Mouse (Mus musculus): Measurements from ENCODE around the gene Pqlc2. TPM values are rescaled to one million over a fixed set of nuclear protein-coding genes. Genes with fewer than 3 reads are reported as not detected.

Gene Pqlc2
- polyA plus RNA-seq, 1 experiment: 5.6 TPM

GRCm38 (mm10) chr4:139345416-139346019 is 35.0 kb upstream of the Pqlc2 start:
- Histone ChIP-seq H3K4me2 (ENCODE audit: low read depth) (no peak overlapping the region), H3K79me2 (ENCODE audit: control insufficient read depth, insufficient read depth) (peaks cover 7% of the 10 kb centered on the region), H3K27me3 (ENCODE audit: control insufficient read depth, insufficient read depth, insufficient read length) (no peaks in the 10 kb centered on the region), H3K4me3 (no peak overlapping the region), H3ac (ENCODE audit: control insufficient read depth, insufficient read length) (no peak overlapping the region), H3K36me3 (ENCODE audit: control insufficient read depth, insufficient read depth) (peaks cover 8% of the 10 kb centered on the region)
- no peak for TF ChIP-seq MAX (IDR thresholded peaks at IDR 0.05; ENCODE audit: low read depth)
- TF ChIP-seq REST (IDR thresholded peaks at IDR 0.05; ENCODE audit: insufficient read depth, insufficient read length): no peak
- no peak for TF ChIP-seq USF1 (IDR thresholded peaks at IDR 0.05; ENCODE audit: low read depth)
- TF ChIP-seq MYOG (IDR thresholded peaks at IDR 0.05; ENCODE audit: control insufficient read depth in 1 of 3, insufficient read depth in 1 of 3, insufficient read length in 2 of 3, low read depth in 2 of 3): no peak
- TF ChIP-seq POLR2A (IDR thresholded peaks at IDR 0.05; ENCODE audit: insufficient read length, low read depth): no peak
- TF ChIP-seq POLR2AphosphoS2 (IDR thresholded peaks at IDR 0.05; ENCODE audit: insufficient read length, low read depth): no peak
- no peak for TF ChIP-seq TCF3 (IDR thresholded peaks at IDR 0.05; ENCODE audit: insufficient read length, low read depth)
- TF ChIP-seq CEBPB (IDR thresholded peaks at IDR 0.05; ENCODE audit: insufficient read depth, poor library complexity, severe bottlenecking): no peak
- no peak for TF ChIP-seq MYOD1 (IDR thresholded peaks at IDR 0.05; ENCODE audit: control insufficient read depth in 1 of 3, insufficient read length in 2 of 3, low read depth in 2 of 3)
- no peak for TF ChIP-seq SRF (IDR thresholded peaks at IDR 0.05; ENCODE audit: control insufficient read depth, insufficient read length, low read depth)
- no peak for TF ChIP-seq E2F4 (IDR thresholded peaks at IDR 0.05; ENCODE audit: insufficient read depth)
- no peak for TF ChIP-seq TCF12 (IDR thresholded peaks at IDR 0.05; ENCODE audit: insufficient read depth, poor library complexity, severe bottlenecking)

- TF ChIP-seq E2F4 (IDR thresholded peaks at IDR 0.05; ENCODE audit: insufficient read depth) (no peak), MYOD1 (IDR thresholded peaks at IDR 0.05; ENCODE audit: control insufficient read depth in 1 of 3, insufficient read length in 2 of 3, low read depth in 2 of 3) (no peak), CEBPB (IDR thresholded peaks at IDR 0.05; ENCODE audit: insufficient read depth, poor library complexity, severe bottlenecking) (no peak)
- peaks cover 3% of the 10 kb centered on the region for H3K36me3 ChIP-seq (ENCODE audit: control insufficient read depth, insufficient read depth)
Measured at GRCm38 (mm10) chr4:139343718-139344117, 33.2 kb upstream of the Pqlc2 start.

DNA sequence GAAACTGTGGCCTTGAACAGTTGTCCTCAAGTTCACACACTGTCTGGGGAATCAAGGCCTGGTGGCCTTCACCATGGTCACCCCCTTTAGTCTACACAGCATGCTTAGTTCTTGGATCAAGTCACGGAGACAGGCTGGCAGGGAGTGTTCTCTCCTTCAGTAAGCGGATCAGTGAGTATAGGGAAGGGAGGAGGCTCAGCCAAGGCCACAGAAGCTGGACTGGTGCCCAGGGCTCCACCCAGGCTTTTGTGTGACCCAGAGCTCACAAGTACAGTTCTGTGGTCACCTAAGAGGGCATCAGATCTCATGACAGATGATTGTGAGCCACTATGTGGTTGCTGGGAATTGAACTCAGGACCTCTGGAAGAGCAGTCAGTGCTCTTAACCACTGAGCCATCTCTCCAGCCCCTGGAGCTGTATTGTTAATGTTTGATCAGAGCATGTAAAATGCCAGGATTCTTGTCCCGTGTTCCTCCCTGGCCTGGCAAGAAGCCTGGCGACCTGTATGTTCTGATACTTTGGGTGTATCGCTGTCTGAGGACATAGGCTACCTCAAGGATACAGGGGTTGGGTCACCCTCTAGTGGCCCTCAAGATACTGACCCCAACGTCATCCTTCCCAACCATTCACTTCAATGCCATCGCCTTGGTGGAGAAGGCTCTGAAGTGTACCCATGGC is 31.2 kb upstream of the Pqlc2 start:
- Histone ChIP-seq H3K79me2 (ENCODE audit: control insufficient read depth, insufficient read depth) (no peaks in the 10 kb centered on the region), H3ac (ENCODE audit: control insufficient read depth, insufficient read length) (no peak overlapping the region), H3K27me3 (ENCODE audit: control insufficient read depth, insufficient read depth, insufficient read length) (no peaks in the 10 kb centered on the region), H3K4me2 (ENCODE audit: low read depth) (no peak overlapping the region), H3K36me3 (ENCODE audit: control insufficient read depth, insufficient read depth) (no peaks in the 10 kb centered on the region), H3K4me3 (no peak overlapping the region)
- TF ChIP-seq TCF3 (IDR thresholded peaks at IDR 0.05; ENCODE audit: insufficient read length, low read depth) (no peak), POLR2A (IDR thresholded peaks at IDR 0.05; ENCODE audit: insufficient read length, low read depth) (no peak), MAX (IDR thresholded peaks at IDR 0.05; ENCODE audit: low read depth) (no peak), POLR2AphosphoS2 (IDR thresholded peaks at IDR 0.05; ENCODE audit: insufficient read length, low read depth) (no peak), CEBPB (IDR thresholded peaks at IDR 0.05; ENCODE audit: insufficient read depth, poor library complexity, severe bottlenecking) (no peak), MYOD1 (IDR thresholded peaks at IDR 0.05; ENCODE audit: control insufficient read depth in 1 of 3, insufficient read length in 2 of 3, low read depth in 2 of 3) (no peak), E2F4 (IDR thresholded peaks at IDR 0.05; ENCODE audit: insufficient read depth) (no peak), SRF (IDR thresholded peaks at IDR 0.05; ENCODE audit: control insufficient read depth, insufficient read length, low read depth) (no peak), TCF12 (IDR thresholded peaks at IDR 0.05; ENCODE audit: insufficient read depth, poor library complexity, severe bottlenecking) (no peak), USF1 (IDR thresholded peaks at IDR 0.05; ENCODE audit: low read depth) (no peak), REST (IDR thresholded peaks at IDR 0.05; ENCODE audit: insufficient read depth, insufficient read length) (no peak), MYOG (IDR thresholded peaks at IDR 0.05; ENCODE audit: control insufficient read depth in 1 of 3, insufficient read depth in 1 of 3, insufficient read length in 2 of 3, low read depth in 2 of 3) (no peak)

More at GRCm38 (mm10) chr4:139343718-139344117, 33.2 kb upstream of the Pqlc2 start:
- H3K4me3 ChIP-seq: no peak overlapping the region
- no peaks in the 10 kb centered on the region for H3K27me3 ChIP-seq (ENCODE audit: control insufficient read depth, insufficient read depth, insufficient read length)
- no peaks in the 10 kb centered on the region for H3K79me2 ChIP-seq (ENCODE audit: control insufficient read depth, insufficient read depth)
- no peak overlapping the region for H3K4me2 ChIP-seq (ENCODE audit: low read depth)
- H3ac ChIP-seq (ENCODE audit: control insufficient read depth, insufficient read length): no peak overlapping the region

GRCm38 (mm10) chr4:139340835-139341234 is 30.3 kb upstream of the Pqlc2 start:
- no peaks in the 10 kb centered on the region for H3K36me3 ChIP-seq (ENCODE audit: control insufficient read depth, insufficient read depth)
- no peak overlapping the region for H3K4me3 ChIP-seq
- TF ChIP-seq SRF (IDR thresholded peaks at IDR 0.05; ENCODE audit: control insufficient read depth, insufficient read length, low read depth) (no peak), MAX (IDR thresholded peaks at IDR 0.05; ENCODE audit: low read depth) (no peak), TCF3 (IDR thresholded peaks at IDR 0.05; ENCODE audit: insufficient read length, low read depth) (no peak), MYOD1 (IDR thresholded peaks at IDR 0.05; ENCODE audit: control insufficient read depth in 1 of 3, insufficient read length in 2 of 3, low read depth in 2 of 3) (no peak), E2F4 (IDR thresholded peaks at IDR 0.05; ENCODE audit: insufficient read depth) (no peak), MYOG (IDR thresholded peaks at IDR 0.05; ENCODE audit: control insufficient read depth in 1 of 3, insufficient read depth in 1 of 3, insufficient read length in 2 of 3, low read depth in 2 of 3) (no peak), USF1 (IDR thresholded peaks at IDR 0.05; ENCODE audit: low read depth) (no peak), POLR2A (IDR thresholded peaks at IDR 0.05; ENCODE audit: insufficient read length, low read depth) (no peak), REST (IDR thresholded peaks at IDR 0.05; ENCODE audit: insufficient read depth, insufficient read length) (no peak), CEBPB (IDR thresholded peaks at IDR 0.05; ENCODE audit: insufficient read depth, poor library complexity, severe bottlenecking) (no peak), TCF12 (IDR thresholded peaks at IDR 0.05; ENCODE audit: insufficient read depth, poor library complexity, severe bottlenecking) (no peak), POLR2AphosphoS2 (IDR thresholded peaks at IDR 0.05; ENCODE audit: insufficient read length, low read depth) (no peak)
- no peak overlapping the region for H3K4me2 ChIP-seq (ENCODE audit: low read depth)
- H3K79me2 ChIP-seq (ENCODE audit: control insufficient read depth, insufficient read depth): no peaks in the 10 kb centered on the region
- no peak overlapping the region for H3ac ChIP-seq (ENCODE audit: control insufficient read depth, insufficient read length)
- no peaks in the 10 kb centered on the region for H3K27me3 ChIP-seq (ENCODE audit: control insufficient read depth, insufficient read depth, insufficient read length)

All from myocyte (in vitro differentiated cells).